Mouse (Mus musculus) cerebellum, adult 8-10 months (tissue): ENCODE data around the gene Adam23.
"Not testable (repeated sequence)": the region's sequence is repeated elsewhere in the genome, so short reads cannot be mapped to it uniquely, and the experiment has no call there.

Source experiments
- DNase-seq: peaks from one replicate; pipeline ENCODE4 v3.0.0; 2022

The Adam23 gene

DNA sequence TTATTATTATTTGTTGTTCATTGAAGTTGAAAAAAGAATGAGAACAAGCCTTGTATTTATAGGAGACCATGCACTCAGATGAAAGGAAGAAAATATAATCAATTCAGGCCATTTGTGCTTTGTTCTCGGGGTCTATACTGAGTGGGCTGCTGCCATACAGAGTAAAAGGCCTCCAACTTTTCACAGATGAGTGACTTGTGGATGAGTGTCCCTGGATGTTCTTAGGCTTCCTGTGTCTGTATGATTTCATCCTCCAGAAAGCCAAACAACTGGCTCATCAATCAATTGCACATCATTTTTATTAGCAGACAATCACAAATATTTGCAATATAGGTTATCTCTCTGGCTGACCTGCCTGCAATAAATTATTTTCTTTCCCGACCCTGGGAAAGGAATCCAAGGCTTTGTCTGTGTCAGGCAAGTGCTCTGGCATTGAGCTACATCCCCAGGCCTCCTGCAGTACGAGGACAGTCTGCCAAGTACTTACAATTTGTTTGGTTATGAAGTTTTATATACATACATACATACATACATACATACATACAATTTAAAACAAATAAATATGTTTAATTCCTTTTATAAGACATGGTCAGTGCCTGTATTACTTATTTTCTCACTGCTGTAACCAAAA is 158.3 kb downstream of the Adam23 start:
- no peak for DNase-seq

DNA sequence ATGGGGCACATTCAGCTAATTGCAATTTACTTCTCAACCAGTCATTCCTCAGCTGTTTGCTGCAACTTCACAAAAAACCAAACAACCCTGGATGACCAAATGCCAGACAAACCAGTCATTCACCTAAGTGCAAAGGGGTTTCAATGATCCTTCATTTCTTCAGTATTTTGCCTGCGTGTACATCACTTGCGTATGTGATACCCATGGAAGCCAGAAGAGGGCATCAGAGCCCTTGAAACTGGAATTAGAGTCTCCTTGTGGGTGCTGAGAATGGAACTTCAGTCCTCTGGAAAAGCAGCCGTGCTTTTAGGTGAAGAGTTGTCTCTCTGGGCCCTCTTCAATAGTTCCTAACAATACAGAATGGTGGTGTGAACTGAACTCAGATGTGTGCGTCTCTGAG is 163.9 kb downstream of the Adam23 start:
- no peak for DNase-seq

DNA sequence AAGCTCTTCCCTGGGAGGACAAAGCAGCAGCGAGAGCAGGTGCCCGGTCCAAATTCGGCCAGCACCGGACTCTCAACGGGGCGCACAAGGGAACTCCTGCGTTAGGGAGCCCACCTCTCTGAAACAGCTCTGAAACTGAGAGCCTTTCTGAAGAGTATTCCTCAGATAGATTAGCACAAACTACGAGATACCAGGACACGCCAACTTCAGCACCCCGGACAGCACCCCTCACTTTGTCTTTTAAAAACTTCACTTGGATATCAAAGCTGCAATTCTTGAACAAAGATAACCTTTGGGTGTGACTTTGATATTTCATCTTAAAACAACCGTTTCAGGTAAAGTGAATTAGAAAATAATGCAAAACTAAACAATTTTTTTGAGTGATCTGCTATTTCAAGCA is 168.9 kb downstream of the Adam23 start:
- no peak for DNase-seq

DNA sequence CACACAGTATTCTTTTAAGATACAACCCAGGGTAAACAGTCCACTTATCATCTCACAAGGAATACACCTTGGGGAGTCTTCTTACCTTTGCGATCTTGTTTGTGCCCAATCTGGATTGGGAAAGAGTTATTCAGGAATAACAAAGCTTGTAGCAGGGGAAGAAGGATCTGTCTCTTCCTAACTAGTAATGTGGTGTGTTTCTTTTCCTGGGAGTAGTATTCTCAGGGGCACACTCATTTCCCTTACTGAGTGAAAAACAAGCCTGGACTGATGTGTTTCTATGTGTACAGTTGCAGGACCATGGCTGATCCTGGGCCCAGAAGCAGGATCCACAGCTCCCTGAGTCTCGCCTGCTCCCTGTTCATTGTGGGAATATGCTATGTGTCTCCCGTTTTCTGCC is 170.0 kb downstream of the Adam23 start, which contains the start of gene Gm39653:
TSS of gene Gm39653 (plus strand) at position 301 of the 400 bp plus-strand sequence.
- DNase-seq = no peak

DNA sequence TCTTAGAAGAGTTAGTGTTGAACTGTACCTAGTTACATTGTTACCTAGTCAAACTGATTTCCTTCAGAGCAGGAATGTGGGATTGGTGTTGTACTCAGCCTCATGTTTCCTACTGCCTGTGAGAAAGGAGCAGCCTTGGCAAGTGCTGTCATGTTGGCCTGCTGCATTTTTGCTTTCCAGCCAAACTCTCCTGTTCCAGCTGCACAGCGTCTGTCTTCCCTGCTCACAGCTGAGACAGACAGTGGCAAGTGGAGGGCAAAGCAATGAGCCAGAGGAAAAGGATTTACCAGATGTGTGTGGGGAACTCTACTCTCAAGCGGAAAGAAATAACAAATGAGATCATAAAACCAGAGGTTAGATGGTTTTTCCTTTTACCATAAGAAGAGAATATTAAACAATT is 182.5 kb downstream of the Adam23 start:
- no peak for DNase-seq

GRCm38 (mm10) chr1:63630390-63630789 is 184.7 kb downstream of the Adam23 start:
- not testable (repeated sequence) for DNase-seq

- no peak for DNase-seq
Measured at GRCm38 (mm10) chr1:63639921-63640320, 194.2 kb downstream of the Adam23 start.
